Mouse (Mus musculus) activated CD4-positive, CD25-positive, alpha-beta regulatory T cell, adult 4 months (primary cell): ENCODE data around the gene Naa25. TPM values are rescaled to one million over a fixed set of nuclear protein-coding genes. Genes with fewer than 3 reads are reported as not detected.

ENCODE experiments used
- ATAC-seq: one replicate; pipeline ENCODE4 v1.8.0; 2017
- polyA plus RNA-seq, 2 experiments: library from polyadenylated mRNA; unstranded; fragments of 100-300 nt; shearing (Covaris generic); gene quantifications; one replicate each; pipeline ENCODE4 v1.2.1; 2017

Gene Naa25
- polyA plus RNA-seq, 2 experiments from 2014 or later = 27.0 to 30.4 TPM

DNA sequence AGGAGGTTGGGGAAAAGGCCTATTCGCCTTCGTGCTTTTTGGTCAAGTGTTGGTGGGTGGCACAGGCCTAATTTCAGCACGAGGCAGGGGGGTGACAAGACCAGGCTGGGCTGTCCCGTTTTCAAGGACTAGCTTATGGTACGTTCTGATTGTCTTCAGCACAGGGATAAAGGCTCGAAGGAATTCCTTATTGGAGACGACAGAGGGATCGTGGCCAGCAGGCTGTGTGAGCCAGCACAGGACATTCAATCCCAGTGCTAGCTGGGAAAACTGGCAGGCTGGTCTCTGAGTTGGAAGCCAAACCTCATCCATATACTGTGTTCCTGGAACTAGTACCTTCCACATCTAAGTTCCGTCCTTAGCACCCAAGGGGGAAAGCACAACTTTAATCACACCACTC is 55.2 kb downstream of the Naa25 start:
- no peak for ATAC-seq

DNA sequence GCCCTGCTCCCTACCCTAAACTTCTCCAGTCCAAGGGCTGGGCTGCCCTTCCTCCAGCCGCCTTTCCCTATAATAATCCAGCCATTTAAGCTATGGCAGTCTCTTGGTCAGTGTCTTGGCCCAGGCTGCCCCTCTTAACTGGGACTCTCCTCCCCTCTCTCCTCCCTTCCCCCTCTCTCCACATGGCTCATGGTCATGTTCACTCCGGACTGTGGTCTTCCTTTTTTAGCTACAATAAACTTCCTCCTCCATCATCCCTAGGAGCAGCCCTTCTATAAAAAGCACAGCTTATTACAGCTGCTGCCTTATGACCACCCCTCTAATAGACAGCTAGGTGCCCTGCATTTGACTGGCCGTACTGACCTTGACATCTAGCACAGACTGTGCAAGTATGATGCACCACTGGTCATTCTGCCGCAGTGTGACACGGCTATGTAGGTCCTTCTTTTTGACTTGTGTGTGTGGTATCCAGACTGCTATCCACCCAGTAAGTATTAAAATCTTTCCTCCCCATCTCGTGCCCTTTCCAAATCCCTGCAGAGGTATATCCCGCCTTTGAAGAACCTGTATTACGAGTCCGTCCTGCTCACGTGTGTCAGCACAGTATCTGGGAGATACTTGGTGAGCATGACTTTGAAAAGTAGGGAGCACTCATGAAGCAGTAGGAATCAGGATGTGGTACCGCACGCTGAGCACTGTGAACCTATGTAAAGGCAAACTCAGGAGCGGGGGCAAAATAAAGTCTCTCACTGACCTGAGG is 56.2 kb downstream of the Naa25 start:
- ATAC-seq = no peak

DNA sequence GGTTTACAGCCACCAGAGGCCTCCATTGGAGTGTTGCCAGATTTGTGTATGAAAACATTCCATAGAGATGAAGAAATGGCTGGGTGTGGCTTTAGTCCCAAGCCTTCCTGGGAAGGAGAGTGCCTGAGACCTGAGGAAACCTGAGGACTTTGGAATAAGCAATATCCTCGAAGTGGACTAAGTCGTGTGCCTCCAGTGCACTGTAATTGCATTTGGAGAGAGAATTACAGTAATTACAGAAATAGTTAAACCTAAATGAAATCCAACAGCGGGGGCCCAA is 56.7 kb downstream of the Naa25 start:
- no peak for ATAC-seq

DNA sequence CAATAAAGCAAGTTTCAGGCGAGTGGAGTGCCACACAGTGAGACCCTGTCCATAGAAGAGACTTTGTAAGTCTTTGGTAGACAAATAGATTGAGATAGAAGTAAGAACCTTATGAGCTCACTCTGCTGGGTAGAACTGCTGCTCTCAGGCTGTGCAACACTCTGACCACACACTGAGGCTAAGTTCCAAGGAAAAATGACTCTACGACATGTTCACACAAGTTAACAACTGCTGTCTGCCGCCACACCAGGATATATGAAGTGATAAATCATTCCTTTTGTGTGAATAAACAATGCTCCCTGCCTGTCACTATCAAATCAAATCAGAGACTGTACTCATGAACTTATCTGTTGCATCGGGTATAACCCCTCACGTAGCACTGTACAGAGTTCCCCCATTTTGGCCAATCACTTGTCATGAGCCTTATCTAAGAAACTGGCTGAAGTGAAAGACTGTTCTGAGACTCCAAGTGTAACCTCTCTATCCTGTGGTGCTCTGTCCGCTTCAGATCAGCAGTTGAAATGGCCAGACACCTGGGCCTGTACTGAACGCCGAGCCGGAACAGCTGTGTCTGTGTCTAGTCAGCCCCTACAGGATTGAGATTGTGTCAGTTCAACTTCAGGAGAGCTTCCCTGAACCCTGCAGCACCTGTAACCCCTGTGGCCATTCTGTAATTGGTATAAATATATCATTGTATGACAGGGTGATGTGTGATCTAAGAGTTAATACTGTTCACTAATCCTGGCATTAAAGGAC is 58.0 kb downstream of the Naa25 start:
- ATAC-seq = no peak

DNA sequence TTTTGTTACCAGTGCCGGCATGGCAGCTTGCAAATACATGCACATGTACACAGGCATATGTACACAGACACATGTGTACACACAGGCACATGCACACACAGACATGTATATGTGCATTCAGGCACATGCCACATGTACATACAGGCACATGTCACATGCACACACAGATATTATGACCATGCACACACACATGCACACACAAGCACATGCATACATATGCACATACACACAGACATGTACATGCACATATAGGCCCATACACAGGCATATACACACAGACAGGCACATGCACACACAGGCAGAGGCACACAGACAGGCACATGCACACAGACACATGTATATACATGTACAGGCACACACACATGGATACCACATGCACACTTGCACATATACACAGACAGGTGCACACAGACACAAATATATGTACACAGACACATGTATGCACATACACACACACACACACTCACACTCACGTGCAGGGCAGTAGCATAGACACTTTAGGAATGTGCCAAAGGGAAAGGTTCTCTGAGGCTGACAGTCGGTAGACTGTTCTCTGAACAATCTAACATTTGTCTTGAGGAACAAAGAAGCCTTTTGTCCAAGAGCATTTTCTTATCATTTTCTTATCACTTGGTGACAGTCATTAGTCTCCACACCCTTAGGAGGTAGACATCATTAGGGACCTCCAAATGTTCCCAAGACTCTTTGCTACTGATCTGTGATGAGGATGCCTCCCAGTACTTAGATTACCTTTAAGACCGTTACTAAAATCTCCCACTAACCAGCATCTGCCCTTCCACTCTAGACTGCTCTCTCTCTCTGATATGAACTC is 63.8 kb downstream of the Naa25 start:
- no peak for ATAC-seq

DNA sequence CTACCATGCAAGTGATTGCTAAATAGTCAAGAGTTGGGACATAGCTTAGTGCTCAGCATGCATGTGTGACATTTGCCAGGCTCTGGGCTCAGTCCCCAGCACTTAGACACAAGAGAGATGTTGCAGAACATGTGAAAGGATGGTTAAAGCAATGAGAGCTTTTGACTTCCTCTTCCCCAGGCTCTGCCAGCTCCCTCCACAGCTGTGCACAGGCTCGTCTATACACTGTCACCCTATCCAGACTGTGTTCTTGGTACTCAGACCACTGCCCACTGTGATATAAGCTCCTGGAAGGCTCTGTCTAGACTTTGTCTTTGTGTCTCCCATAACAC is 64.4 kb downstream of the Naa25 start:
- no peak for ATAC-seq

DNA sequence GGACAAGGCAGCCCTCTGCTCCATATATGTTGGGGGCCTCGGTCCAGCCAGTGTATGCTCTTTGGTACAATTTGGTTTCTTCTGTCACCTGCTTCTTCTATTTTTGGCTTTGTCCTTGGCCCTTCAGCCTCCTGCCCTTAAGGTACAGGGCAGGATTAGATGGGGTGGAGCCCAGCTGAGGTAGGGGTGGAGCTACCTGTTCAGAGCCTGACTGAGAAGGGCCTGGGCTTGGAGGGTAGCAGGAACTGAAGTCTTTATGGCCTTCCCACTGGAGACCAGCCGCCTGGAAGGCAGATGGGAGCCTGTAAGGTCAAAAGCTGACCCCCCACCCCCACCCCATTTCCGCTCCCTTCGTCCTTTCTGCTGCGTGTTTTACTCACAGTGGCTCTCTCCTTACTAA is 65.2 kb downstream of the Naa25 start:
- no peak for ATAC-seq

DNA sequence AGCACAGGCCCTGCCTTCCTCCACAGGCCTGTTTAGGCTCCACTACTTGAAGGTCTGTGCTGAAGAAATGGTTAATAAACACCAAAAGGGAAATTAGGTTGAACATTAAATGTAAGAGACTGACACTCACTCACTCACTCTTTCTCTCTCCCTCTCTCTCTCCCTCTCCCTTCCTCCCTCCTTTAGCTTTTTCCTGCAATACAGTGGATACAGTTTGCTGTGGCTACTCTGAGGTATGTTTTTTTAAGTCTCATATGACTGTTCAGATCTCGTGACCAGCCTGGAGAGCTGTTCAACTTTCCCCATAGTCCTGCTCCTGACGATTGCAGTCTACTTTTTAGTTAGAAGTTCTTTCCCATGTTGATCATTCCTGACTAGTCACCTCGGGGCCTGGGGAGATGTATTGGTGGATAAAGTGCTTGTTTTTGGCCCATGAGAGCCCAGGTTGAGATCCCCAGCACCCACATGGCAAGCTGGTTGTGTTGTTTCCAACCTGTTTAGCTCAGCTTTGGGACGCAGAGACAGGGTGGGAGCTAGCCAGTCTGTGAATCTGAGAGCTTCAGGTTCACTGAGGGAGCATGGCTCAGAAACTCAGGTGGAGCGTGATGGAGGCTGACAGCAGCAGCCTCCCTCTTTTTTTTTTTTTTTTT is 66.0 kb downstream of the Naa25 start:
- no peak for ATAC-seq

DNA sequence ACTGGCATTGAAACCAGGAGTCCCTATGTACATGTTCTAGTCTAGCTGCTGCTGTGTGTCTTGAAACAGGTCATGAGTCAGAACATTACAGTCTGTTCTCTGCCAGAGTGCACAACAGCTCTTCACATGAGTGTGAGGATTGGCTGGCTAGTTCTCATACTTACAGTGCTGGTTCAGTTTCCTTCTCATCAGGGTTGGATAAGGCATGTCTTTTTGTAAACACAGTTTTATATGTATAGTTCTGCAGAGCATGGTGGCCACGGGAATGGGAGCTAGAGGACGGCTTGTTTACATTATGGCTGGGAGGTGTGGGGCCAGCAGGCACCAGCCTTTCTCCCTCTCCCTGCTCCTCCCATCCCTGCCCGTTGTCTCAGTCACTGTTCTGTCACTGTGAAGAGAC is 71.8 kb downstream of the Naa25 start:
- no peak for ATAC-seq

DNA sequence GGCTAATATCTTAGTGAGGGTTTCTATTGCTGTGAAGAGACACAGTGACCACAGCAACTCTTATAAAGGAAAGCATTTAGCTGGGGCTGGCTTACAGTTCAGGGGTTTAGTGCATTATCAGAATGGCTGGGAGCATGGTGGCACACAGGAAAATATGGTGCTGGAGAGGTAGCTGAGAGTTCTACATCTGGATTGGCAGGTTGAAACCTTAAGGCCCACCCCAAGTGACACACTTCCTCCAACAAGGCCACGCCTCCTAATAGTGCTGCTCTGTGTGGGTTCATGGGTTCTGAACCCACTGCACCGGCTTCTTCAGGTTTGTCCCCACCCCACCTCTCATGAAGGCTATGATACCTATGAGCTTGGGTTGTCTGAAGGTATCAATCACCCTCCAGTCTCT is 74.7 kb downstream of the Naa25 start:
- ATAC-seq = no peak

DNA sequence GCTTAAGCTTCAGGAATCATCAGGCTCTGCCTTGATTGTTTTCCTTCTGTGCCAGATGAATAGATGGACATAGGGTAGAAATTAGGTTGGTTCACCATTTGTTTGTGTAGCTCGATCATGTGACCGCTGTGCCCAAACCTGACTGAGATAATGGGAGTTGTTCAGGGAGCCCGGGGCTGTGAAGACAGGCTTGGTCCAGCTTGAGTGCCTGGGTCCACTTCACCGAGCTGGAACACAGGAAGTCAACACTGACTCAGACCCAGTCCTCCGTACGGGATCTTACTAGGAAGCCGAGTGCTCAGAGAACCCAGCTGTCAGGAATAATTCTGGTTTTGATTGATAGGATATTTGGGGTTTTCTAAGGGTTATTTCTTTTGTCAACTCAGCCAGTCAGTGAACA is 76.9 kb downstream of the Naa25 start:
- no peak for ATAC-seq

DNA sequence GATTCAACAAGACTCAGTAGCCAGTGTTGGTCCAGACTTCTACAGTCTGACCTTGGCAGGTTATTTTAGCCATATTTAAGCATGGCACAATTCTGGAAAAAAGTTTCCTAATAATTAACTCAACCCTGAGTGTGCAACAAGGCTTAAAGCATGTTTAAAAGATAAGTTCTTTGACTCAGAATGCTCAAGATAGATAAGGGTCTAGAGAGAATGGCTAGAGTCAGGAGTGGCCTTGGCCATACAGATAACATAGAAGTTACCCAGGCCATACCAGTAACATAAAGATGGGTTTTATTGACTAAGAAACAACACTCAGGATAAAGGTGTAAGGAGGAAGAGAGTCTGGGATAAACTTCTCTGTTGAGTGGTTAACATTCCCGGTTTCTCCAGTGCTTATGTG is 78.3 kb downstream of the Naa25 start:
- no peak for ATAC-seq

DNA sequence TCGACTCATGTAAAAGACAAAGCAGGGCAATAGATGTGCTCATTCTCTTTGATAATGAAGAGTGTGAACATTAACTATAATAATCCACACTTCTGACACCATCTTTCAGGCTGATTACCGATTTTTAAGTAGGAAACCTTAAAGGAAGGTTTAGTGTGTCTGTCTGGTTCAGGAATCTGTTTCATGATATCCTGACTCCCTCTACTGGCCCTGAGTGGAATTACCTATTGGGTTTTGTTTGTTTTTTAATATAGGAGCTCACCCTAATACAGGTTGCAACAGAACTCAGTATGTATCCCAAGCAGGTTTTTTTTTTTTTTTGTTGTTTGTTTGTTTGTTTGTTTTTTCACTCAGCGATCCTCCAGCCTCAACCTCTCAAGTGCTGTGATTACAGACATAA is 79.9 kb downstream of the Naa25 start:
- no peak for ATAC-seq

DNA sequence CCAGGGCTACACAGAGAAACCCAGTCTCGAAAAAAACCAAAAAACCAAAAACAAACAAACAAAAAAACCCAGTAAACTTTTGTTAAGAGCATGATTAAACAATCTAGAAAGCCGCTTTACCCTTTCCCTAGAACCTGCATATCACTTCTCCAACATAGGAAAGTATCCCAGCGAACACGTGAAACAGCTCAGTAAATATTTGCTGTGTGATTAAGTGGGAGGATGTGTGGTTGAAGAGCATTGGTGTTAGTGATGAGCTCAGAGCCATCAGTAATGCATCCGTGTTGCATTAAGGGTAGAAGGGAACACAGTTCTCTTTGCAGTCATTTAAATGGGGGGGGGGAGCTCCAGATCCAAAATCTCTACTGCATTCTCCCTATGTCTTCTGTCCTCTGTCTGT is 87.1 kb downstream of the Naa25 start:
- ATAC-seq = no peak

DNA sequence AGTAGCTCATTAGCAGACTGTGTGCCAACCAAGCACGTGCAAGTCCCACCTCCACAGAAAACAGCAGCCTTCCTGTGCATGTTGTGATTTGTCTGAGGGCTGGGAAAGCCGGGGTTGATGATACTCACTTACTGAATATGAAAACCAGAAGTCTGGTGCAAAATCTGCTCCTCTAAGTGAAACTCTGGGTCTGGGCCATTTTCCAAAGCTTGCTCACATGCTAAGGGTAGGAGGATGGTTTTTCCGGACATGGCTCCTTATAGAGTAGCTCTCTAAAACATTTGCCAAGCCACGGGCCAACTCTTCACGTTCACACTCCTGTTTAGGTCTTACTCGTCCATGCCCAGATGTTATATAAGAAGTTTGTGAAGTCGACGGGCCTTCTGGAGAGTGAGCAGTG is 95.6 kb downstream of the Naa25 start:
- no peak for ATAC-seq

Other genes with a start within 250 kb of the Naa25 start
- gene Ptpn11, start 206.5 kb upstream of the Naa25 start, polyA plus RNA-seq = 1 to 10 TPM; 6.0 to 9.6 TPM
- gene Rpl6, start 193.5 kb upstream of the Naa25 start, polyA plus RNA-seq = 1,000 to 10,000 TPM; 1,893 to 2,041 TPM
- 1 to 10 TPM; 6.4 to 7.0 TPM for gene Hectd4, start 177.7 kb upstream of the Naa25 start, polyA plus RNA-seq
- 10 to 100 TPM; 33.7 to 38.3 TPM for gene Trafd1, start 12.3 kb upstream of the Naa25 start, polyA plus RNA-seq
- 1 to 10 TPM in 1 of 2 experiments, under 1 TPM in 1; 0.71 to 1.2 TPM for gene Tmem116, start 54.0 kb downstream of the Naa25 start, polyA plus RNA-seq
- 10 to 100 TPM; 58.4 to 80.5 TPM for gene Erp29, start 54.6 kb downstream of the Naa25 start, polyA plus RNA-seq
- not detected for gene Adam1b, start 105.5 kb downstream of the Naa25 start, polyA plus RNA-seq
- 1 to 10 TPM in 1 of 2 experiments, under 1 TPM in 1; 0.54 to 1.4 TPM for gene Adam1a, start 147.5 kb downstream of the Naa25 start, polyA plus RNA-seq
- not detected for gene Gm42878, start 147.5 kb downstream of the Naa25 start, polyA plus RNA-seq
- gene Mapkapk5, start 148.0 kb downstream of the Naa25 start, polyA plus RNA-seq = 10 to 100 TPM; 23.4 to 26.0 TPM
- gene Aldh2, start 195.9 kb downstream of the Naa25 start, polyA plus RNA-seq = 10 to 100 TPM in 1 of 2 experiments, 1 to 10 TPM in 1; 7.1 to 11.2 TPM
- gene Acad12, start 221.0 kb downstream of the Naa25 start, polyA plus RNA-seq = 1 to 10 TPM; 1.2 TPM